In the genomic region with DNA sequence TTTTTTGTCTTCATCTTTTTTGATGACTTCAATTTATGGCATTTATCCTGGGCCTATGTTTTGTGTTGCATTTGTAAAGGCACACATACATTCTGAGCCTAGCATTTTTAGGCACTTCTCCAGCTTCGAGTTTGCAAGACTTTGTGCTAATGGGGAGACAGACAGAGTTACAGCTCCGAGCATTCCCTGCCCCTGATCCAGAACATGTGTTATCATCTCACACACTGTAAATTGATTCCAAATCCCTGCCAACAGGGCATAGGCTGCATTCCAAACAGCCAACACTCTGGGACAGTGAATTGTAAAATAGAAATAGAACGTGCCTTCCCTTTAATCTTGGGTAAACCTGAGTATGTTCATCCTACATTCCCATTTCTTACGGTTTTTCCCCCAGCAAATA, we compare ENCODE assay signal across 8 mouse cellular contexts. TPM values are rescaled to one million over a fixed set of nuclear protein-coding genes. Genes with fewer than 3 reads are reported as not detected.
DNase-seq lines count a peak whose midpoint lies in the region; ATAC-seq and TF ChIP-seq lines count a peak whose summit lies in the region.
"Had no signal": no experiment of that assay in that cellular context is flagged by ENCODE, and none has a peak within 500 bp of the region (broad histone marks: within the 10 kb centered on the region; RNA-seq: fewer than 3 reads in every experiment).

No protein-coding gene starts in this region.

- no peaks in the 10 kb centered on the region for H3K9me3 ChIP-seq in hindbrain, embryonic 14.5 days (ENCODE audit: control insufficient read depth, low read length)
- no peaks in the 10 kb centered on the region for H3K9me3 ChIP-seq in hindbrain, postnatal 0 days (ENCODE audit: low read length)
- H3K9me3 ChIP-seq in stomach, embryonic 14.5 days (ENCODE audit: control insufficient read depth, low read depth, low read length) = no peaks in the 10 kb centered on the region
- H3K9me3 ChIP-seq in stomach, postnatal 0 days (ENCODE audit: control insufficient read depth, low read length) = no peaks in the 10 kb centered on the region

- DNase-seq in hindbrain, embryonic 14.5 days (ENCODE audit: low spot score) = no peak
- no peak for DNase-seq in hindbrain, postnatal 0 days (ENCODE audit: low spot score)
- DNase-seq in stomach, postnatal 0 days (ENCODE audit: low spot score) = no peak
- peak; percentile 47 for DNase-seq in forelimb bud, embryonic 11.5 days (ENCODE audit: low read depth, low spot score)
- no peak for DNase-seq in adrenal gland, postnatal 36 days
- DNase-seq: right cerebral cortex, postnatal 25 days had no signal

- no peak for TF ChIP-seq EP300 in stomach, postnatal 0 days (optimal IDR thresholded peaks at IDR 0.05)

- no peak for ATAC-seq in hindbrain, embryonic 14.5 days (ENCODE audit: low FRiP score)
- ATAC-seq in hindbrain, postnatal 0 days = no peak
- ATAC-seq in stomach, embryonic 14.5 days (ENCODE audit: insufficient number of reproducible peaks, insufficient read depth, low FRiP score, low read depth) = no peak
- ATAC-seq in stomach, postnatal 0 days (ENCODE audit: low FRiP score, low TSS enrichment) = no peak
- no peak for ATAC-seq in CD4-positive, CD25-positive, alpha-beta regulatory T cell, adult 4 months

- TF ChIP-seq CTCF in hindbrain, postnatal 0 days (IDR thresholded peaks at IDR 0.05; ENCODE audit: low read depth) = no peak
- no peak for TF ChIP-seq CTCF in stomach, postnatal 0 days (IDR thresholded peaks at IDR 0.05; ENCODE audit: low read depth)

- H3K4me1 ChIP-seq in hindbrain, embryonic 14.5 days (replicated peaks; ENCODE audit: control insufficient read depth, insufficient read depth, low read length) = no peaks in the 10 kb centered on the region
- H3K4me1 ChIP-seq in hindbrain, postnatal 0 days (ENCODE audit: insufficient read depth, low read length) = no peaks in the 10 kb centered on the region
- peaks cover 8% of the 10 kb centered on the region; the same call in 1 of the 2 replicates for H3K4me1 ChIP-seq in stomach, embryonic 14.5 days (ENCODE audit: control insufficient read depth, insufficient read depth, low read length)
- no peaks in the 10 kb centered on the region for H3K4me1 ChIP-seq in stomach, postnatal 0 days (replicated peaks; ENCODE audit: control insufficient read depth, insufficient read depth)

- no peak overlapping the region for H3K9ac ChIP-seq in hindbrain, embryonic 14.5 days
- no peak overlapping the region for H3K9ac ChIP-seq in hindbrain, postnatal 0 days (replicated peaks; ENCODE audit: low read length)
- no peak overlapping the region for H3K9ac ChIP-seq in stomach, embryonic 14.5 days (replicated peaks; ENCODE audit: low read depth, low read length)
- H3K9ac ChIP-seq in stomach, postnatal 0 days (ENCODE audit: low read length) = no peak overlapping the region

- WGBS in hindbrain, embryonic 14.5 days = 66% methylated on average over 4 of the region's 4 CpGs
- 49% methylated on average over 4 of the region's 4 CpGs for WGBS in hindbrain, postnatal 0 days
- WGBS in stomach, embryonic 14.5 days = 42% methylated on average over 4 of the region's 4 CpGs
- 37% methylated on average over 4 of the region's 4 CpGs for WGBS in stomach, postnatal 0 days

- no peak overlapping the region for H3K4me2 ChIP-seq in hindbrain, embryonic 14.5 days (replicated peaks)
- no peak overlapping the region for H3K4me2 ChIP-seq in hindbrain, postnatal 0 days (ENCODE audit: low read depth, low read length)
- no peak overlapping the region for H3K4me2 ChIP-seq in stomach, embryonic 14.5 days (replicated peaks; ENCODE audit: low read depth, low read length)
- H3K4me2 ChIP-seq in stomach, postnatal 0 days (replicated peaks; ENCODE audit: low read depth) = no peak overlapping the region

- H3K27me3 ChIP-seq in hindbrain, embryonic 14.5 days (ENCODE audit: control insufficient read depth, insufficient read depth, low read length) = no peaks in the 10 kb centered on the region
- H3K27me3 ChIP-seq in hindbrain, postnatal 0 days (ENCODE audit: insufficient read depth, low read length) = no peaks in the 10 kb centered on the region
- no peaks in the 10 kb centered on the region for H3K27me3 ChIP-seq in stomach, embryonic 14.5 days (ENCODE audit: control insufficient read depth, insufficient read depth, low read length)
- no peaks in the 10 kb centered on the region for H3K27me3 ChIP-seq in stomach, postnatal 0 days (ENCODE audit: control insufficient read depth, insufficient read depth, low read length)

- H3K27ac ChIP-seq in hindbrain, embryonic 14.5 days = 0 out of 2 replicates have a peak overlapping the region, but pooled peaks have one; percentile 22
- H3K27ac ChIP-seq in hindbrain, postnatal 0 days = no peak overlapping the region
- peak overlapping the region; percentile 63; the same call in 1 of the 2 replicates for H3K27ac ChIP-seq in stomach, embryonic 14.5 days (ENCODE audit: low read length)
- no peak overlapping the region for H3K27ac ChIP-seq in stomach, postnatal 0 days (replicated peaks)

- H3K36me3 ChIP-seq in hindbrain, embryonic 14.5 days (replicated peaks; ENCODE audit: control insufficient read depth, insufficient read depth) = no peaks in the 10 kb centered on the region
- H3K36me3 ChIP-seq in hindbrain, postnatal 0 days (ENCODE audit: insufficient read depth, low read length) = no peaks in the 10 kb centered on the region
- H3K36me3 ChIP-seq in stomach, embryonic 14.5 days (ENCODE audit: control insufficient read depth, insufficient read depth, low read length) = no peaks in the 10 kb centered on the region
- no peaks in the 10 kb centered on the region for H3K36me3 ChIP-seq in stomach, postnatal 0 days (ENCODE audit: control insufficient read depth, insufficient read depth, low read length)

- H3K4me3 ChIP-seq in hindbrain, embryonic 14.5 days (replicated peaks; ENCODE audit: low read length) = no peak overlapping the region
- H3K4me3 ChIP-seq in hindbrain, postnatal 0 days (ENCODE audit: low read length) = no peak overlapping the region
- H3K4me3 ChIP-seq in stomach, embryonic 14.5 days (ENCODE audit: low read depth, low read length) = no peak overlapping the region
- H3K4me3 ChIP-seq in stomach, postnatal 0 days (ENCODE audit: low read depth, low read length) = no peak overlapping the region

RNA-seq across cellular contexts. Expression of gene Tmem131l, which starts 19.7 kb away (rescaled TPM):
- 51.2 and 57.5 TPM in 2 replicates for polyA plus RNA-seq in hindbrain, embryonic 14.5 days (2014; fragmentation: Nextera tagmentation; extraction: Ambion mirVana)
- total RNA-seq in hindbrain, postnatal 0 days (2014; rRNA removed) = 28.4 and 33.2 TPM in 2 replicates
- polyA plus RNA-seq in hindbrain, postnatal 0 days (2015; fragmentation: Nextera tagmentation; extraction: Ambion mirVana) = 18.6 and 20.5 TPM in 2 replicates
- polyA plus RNA-seq in stomach, embryonic 14.5 days (2014; fragmentation: Nextera tagmentation; extraction: Ambion mirVana) = 65.2 and 74.6 TPM in 2 replicates
- 15.5 and 18.3 TPM in 2 replicates for polyA plus RNA-seq in stomach, postnatal 0 days (2015; fragmentation: Nextera tagmentation; extraction: Ambion mirVana)
- 10 to 100 TPM; 32.6 to 34.5 TPM for total RNA-seq in adrenal gland, postnatal 36 days (2021)
- 10 to 100 TPM; 41.2 to 45.2 TPM for polyA plus RNA-seq in CD4-positive, CD25-positive, alpha-beta regulatory T cell, adult 4 months (2017; shearing (Covaris generic))

Comparison
In these comparisons a context has a peak if more than half of its experiments do, and no peak if none do; other contexts are left out.
1. H3K27ac ChIP-seq: peak in hindbrain, embryonic 14.5 days (single experiment) and stomach, embryonic 14.5 days (single experiment); none in hindbrain, postnatal 0 days (single experiment) and stomach, postnatal 0 days (single experiment).